In genomic region chr11:103953896-103954292, GRCm38 (mm10) we compare ENCODE assay signal across 8 mouse cellular contexts. TPM values are rescaled to one million over a fixed set of nuclear protein-coding genes. Genes with fewer than 3 reads are reported as not detected.
A peak's percentile ranks its signal among the peaks of the same experiment; 100 is the strongest.
DNase-seq lines count a peak whose midpoint lies in the region; ATAC-seq and TF ChIP-seq lines count a peak whose summit lies in the region.

TSS of gene Nsf (minus strand) at chr11:103954056.

- H3K9ac ChIP-seq in heart, embryonic 12.5 days = peak within 1 kb of the TSS; percentile 90
- peak within 1 kb of the TSS; percentile 88 for H3K9ac ChIP-seq in kidney, postnatal 0 days (ENCODE audit: low read depth, low read length)
- peak within 1 kb of the TSS; percentile 92 for H3K9ac ChIP-seq in liver, embryonic 12.5 days
- H3K9ac ChIP-seq in stomach, embryonic 15.5 days = peak within 1 kb of the TSS; percentile 82

- peak within 1 kb of the TSS; percentile 93 for H3K4me3 ChIP-seq in brown adipose tissue, adult 24 weeks (ENCODE audit: insufficient read depth, low read depth, low read length)
- peak within 1 kb of the TSS; percentile 84 for H3K4me3 ChIP-seq in heart, embryonic 12.5 days
- H3K4me3 ChIP-seq in kidney, postnatal 0 days (replicated peaks; ENCODE audit: low read depth, low read length) = peak within 1 kb of the TSS; percentile 89
- peak within 1 kb of the TSS; percentile 88 for H3K4me3 ChIP-seq in liver, embryonic 12.5 days
- peak within 1 kb of the TSS; percentile 84 for H3K4me3 ChIP-seq in stomach, embryonic 15.5 days (replicated peaks)

- peak; percentile 54 to 66 for DNase-seq in CD8-positive naive resting alpha-beta T cell, adult 2 months (ENCODE audit: low read depth in 2 of 2, low spot score in 2 of 2)
- DNase-seq in kidney, postnatal 0 days (ENCODE audit: low spot score) = peak; percentile 91
- DNase-seq in naive thymus-derived CD4-positive, alpha-beta T cell, adult 2 months (ENCODE audit: low read depth) = peak; percentile 82

- peak within 1 kb of the TSS; percentile 78 for H3K27ac ChIP-seq in brown adipose tissue, adult 24 weeks (replicated peaks; ENCODE audit: low read depth, low read length)
- no peak within 1 kb of the TSS; the same call in 1 of the 2 replicates for H3K27ac ChIP-seq in heart, embryonic 12.5 days (ENCODE audit: poor library complexity, severe bottlenecking)
- H3K27ac ChIP-seq in kidney, postnatal 0 days = peak within 1 kb of the TSS; percentile 60; the same call in 1 of the 2 replicates
- peak within 1 kb of the TSS; percentile 69 for H3K27ac ChIP-seq in liver, embryonic 12.5 days
- H3K27ac ChIP-seq in stomach, embryonic 15.5 days = 0 out of 2 replicates have a peak within 1 kb of the TSS, but pooled peaks have one; percentile 44

- no peak for TF ChIP-seq CTCF in kidney, postnatal 0 days (IDR thresholded peaks at IDR 0.05; ENCODE audit: low read depth)

- no peaks in the 10 kb centered on the region for H3K27me3 ChIP-seq in heart, embryonic 12.5 days (replicated peaks)
- H3K27me3 ChIP-seq in kidney, postnatal 0 days (ENCODE audit: insufficient read depth, low read length) = no peaks in the 10 kb centered on the region
- H3K27me3 ChIP-seq in liver, embryonic 12.5 days (replicated peaks) = no peaks in the 10 kb centered on the region
- no peaks in the 10 kb centered on the region for H3K27me3 ChIP-seq in stomach, embryonic 15.5 days (replicated peaks)

- ATAC-seq in erythroid progenitor cell, adult 5-6 weeks (replicated peaks; ENCODE audit: low FRiP score, poor library complexity, severe bottlenecking) = peak; percentile 86
- peak; percentile 97 for ATAC-seq in heart, embryonic 12.5 days (ENCODE audit: insufficient number of reproducible peaks, low FRiP score)
- ATAC-seq in kidney, postnatal 0 days (replicated peaks; ENCODE audit: low FRiP score, low read depth) = peak; percentile 96
- ATAC-seq in liver, embryonic 12.5 days = peak; percentile 96
- ATAC-seq in stomach, embryonic 15.5 days (ENCODE audit: insufficient read depth, low FRiP score, low read depth) = peak; percentile 97

- under 1% methylated on average over 48 of the region's 53 CpGs for WGBS in heart, embryonic 12.5 days
- under 1% methylated on average over 47 of the region's 53 CpGs for WGBS in kidney, postnatal 0 days
- WGBS in liver, embryonic 12.5 days (ENCODE audit: insufficient replicate concordance) = under 1% methylated on average over 41 of the region's 53 CpGs
- under 1% methylated on average over 53 of the region's 53 CpGs for WGBS in stomach, embryonic 15.5 days

- H3K4me1 ChIP-seq in brown adipose tissue, adult 24 weeks (ENCODE audit: control insufficient read depth, insufficient read depth, insufficient read length, low read length) = peaks cover 4% of the 10 kb centered on the region; the same call in 1 of the 2 replicates
- H3K4me1 ChIP-seq in heart, embryonic 12.5 days (replicated peaks) = peaks cover 10% of the 10 kb centered on the region
- H3K4me1 ChIP-seq in kidney, postnatal 0 days (replicated peaks; ENCODE audit: insufficient read depth, low read length) = peaks cover 3% of the 10 kb centered on the region; the same call in 1 of the 2 replicates
- peaks cover 28% of the 10 kb centered on the region for H3K4me1 ChIP-seq in liver, embryonic 12.5 days
- H3K4me1 ChIP-seq in stomach, embryonic 15.5 days = peaks cover 4% of the 10 kb centered on the region; the same call in 1 of the 2 replicates

- no peaks in the 10 kb centered on the region for H3K36me3 ChIP-seq in heart, embryonic 12.5 days
- no peaks in the 10 kb centered on the region for H3K36me3 ChIP-seq in kidney, postnatal 0 days (ENCODE audit: insufficient read depth, low read length)
- no peaks in the 10 kb centered on the region for H3K36me3 ChIP-seq in liver, embryonic 12.5 days
- no peaks in the 10 kb centered on the region for H3K36me3 ChIP-seq in stomach, embryonic 15.5 days

- H3K4me2 ChIP-seq in heart, embryonic 12.5 days = peak within 1 kb of the TSS; percentile 84
- peak within 1 kb of the TSS; percentile 94 for H3K4me2 ChIP-seq in kidney, postnatal 0 days (ENCODE audit: low read length)
- H3K4me2 ChIP-seq in liver, embryonic 12.5 days = peak within 1 kb of the TSS; percentile 83
- peak within 1 kb of the TSS; percentile 64 for H3K4me2 ChIP-seq in stomach, embryonic 15.5 days

- H3K9me3 ChIP-seq in heart, embryonic 12.5 days (replicated peaks) = no peaks in the 10 kb centered on the region
- no peaks in the 10 kb centered on the region for H3K9me3 ChIP-seq in kidney, postnatal 0 days (replicated peaks; ENCODE audit: low read length)
- H3K9me3 ChIP-seq in liver, embryonic 12.5 days (replicated peaks) = no peaks in the 10 kb centered on the region
- no peaks in the 10 kb centered on the region; the same call in 1 of the 2 replicates for H3K9me3 ChIP-seq in stomach, embryonic 15.5 days

RNA-seq across cellular contexts. Expression of gene Nsf, which starts in this region (rescaled TPM):
- 12.2 and 17.1 TPM in 2 replicates for polyA plus RNA-seq in brown adipose tissue, adult 24 weeks (2012; ENCODE audit: insufficient read depth, insufficient read length, missing spikeins)
- total RNA-seq in erythroid progenitor cell, adult 5-6 weeks (2015; ENCODE audit: low replicate concordance) = 26.7 and 42.8 TPM in 2 replicates
- total RNA-seq in erythroid progenitor cell, adult 5-6 weeks (2017; ENCODE audit: low replicate concordance) = 29.2 and 70.5 TPM in 2 replicates
- polyA plus RNA-seq in heart, embryonic 12.5 days (2016; fragmentation: Nextera tagmentation; extraction: Ambion mirVana) = 36.4 and 42.5 TPM in 2 replicates
- polyA plus RNA-seq in kidney, postnatal 0 days (2015; fragmentation: Nextera tagmentation; extraction: Ambion mirVana) = 37.1 and 41.2 TPM in 2 replicates
- 39.9 and 40.6 TPM in 2 replicates for polyA plus RNA-seq in liver, embryonic 12.5 days (2016; fragmentation: Nextera tagmentation; extraction: Ambion mirVana)
- 44.9 and 45.8 TPM in 2 replicates for polyA plus RNA-seq in stomach, embryonic 15.5 days (2015; fragmentation: Nextera tagmentation; extraction: Ambion mirVana)
